Mouse (Mus musculus) liver, postnatal 0 days (tissue): Measurements from ENCODE around the gene Cercam.

Experiments
- CTCF ChIP-seq: sonication (generic); IDR thresholded peaks from 2 replicates; pipeline ENCODE4 v1.5.1; 2016; ENCODE audit warnings: antibody characterized with exemption, low read depth
- EP300 ChIP-seq: IDR thresholded peaks from 2 replicates; pipeline ENCODE4 v1.6.1; 2016; ENCODE audit warnings: antibody characterized with exemption, low read depth, mild to moderate bottlenecking

GRCm38 (mm10) chr2:29844115-29844514, 24.8 kb upstream of the Cercam start:
- no peak for TF ChIP-seq CTCF
- no peak for TF ChIP-seq EP300
